Mouse (Mus musculus) kidney, embryonic 15.5 days (tissue): Measurements from ENCODE around the gene Gm10306. TPM values are rescaled to one million over a fixed set of nuclear protein-coding genes. Genes with fewer than 3 reads are reported as not detected.

Source experiments
- polyA plus RNA-seq: library from polyadenylated mRNA; unstranded; fragments of >200 nt; fragmentation: Nextera tagmentation; extraction: Ambion mirVana; gene quantifications from 2 replicates; pipeline ENCODE4 v1.2.1, GENCODE M21; 2015

Gene Gm10306
- polyA plus RNA-seq, 1 experiment from 2014 or later = not detected

Other genes with a start within 250 kb of the Gm10306 start
- gene Caap1, start 250 bp downstream of the Gm10306 start, polyA plus RNA-seq = 23.6 and 23.9 TPM in 2 replicates
- 70.7 and 75.6 TPM in 2 replicates for gene Plaa, start 46.7 kb downstream of the Gm10306 start, polyA plus RNA-seq
- 40.6 and 43.9 TPM in 2 replicates for gene Ift74, start 57.9 kb downstream of the Gm10306 start, polyA plus RNA-seq
- 2.3 and 2.4 TPM in 2 replicates for gene Lrrc19, start 93.6 kb downstream of the Gm10306 start, polyA plus RNA-seq
- 33.0 and 34.1 TPM in 2 replicates for gene Tek, start 182.7 kb downstream of the Gm10306 start, polyA plus RNA-seq